Mouse (Mus musculus) cerebellum, adult 18-20 months (tissue): ENCODE results near the gene Kdm7a.

Experiments
- DNase-seq, 2 experiments: peaks; one replicate each; pipeline ENCODE4 v3.0.0; 2021

Gene Kdm7a

GRCm38 (mm10) chr6:39205650-39206580 is 674 bp downstream of the Kdm7a start:
- peak in 1 of 2 experiments; percentile 35 for DNase-seq

- peak; percentile 58 to 62 for DNase-seq
These were observed 1.4 kb downstream of the Kdm7a start for GRCm38 (mm10) chr6:39205064-39205649.

GRCm38 (mm10) chr6:39204444-39204843 is 2.1 kb downstream of the Kdm7a start:
- no peak for DNase-seq

GRCm38 (mm10) chr6:39203236-39203635 is 3.4 kb downstream of the Kdm7a start:
- DNase-seq = no peak

- DNase-seq = no peak
These were observed 13.6 kb downstream of the Kdm7a start for GRCm38 (mm10) chr6:39193006-39193405.

- no peak for DNase-seq
These were observed 15.1 kb downstream of the Kdm7a start for GRCm38 (mm10) chr6:39191518-39191917.

GRCm38 (mm10) chr6:39187227-39187626 is 19.4 kb downstream of the Kdm7a start:
- DNase-seq = peak; percentile 12 to 21

- no peak for DNase-seq
These were observed 37.5 kb downstream of the Kdm7a start for GRCm38 (mm10) chr6:39169089-39169488.

- DNase-seq = no peak
These were observed 41.7 kb downstream of the Kdm7a start for GRCm38 (mm10) chr6:39164891-39165290.

- DNase-seq = no peak
These were observed 44.6 kb downstream of the Kdm7a start for GRCm38 (mm10) chr6:39161975-39162374.

GRCm38 (mm10) chr6:39146041-39146440 is 60.5 kb downstream of the Kdm7a start:
- DNase-seq = peak; percentile 10 to 17

- no peak for DNase-seq
These were observed 74.0 kb downstream of the Kdm7a start for GRCm38 (mm10) chr6:39132556-39132955.

- DNase-seq = no peak
These were observed 75.1 kb downstream of the Kdm7a start for GRCm38 (mm10) chr6:39131480-39131879.

GRCm38 (mm10) chr6:39124719-39125118 is 81.9 kb downstream of the Kdm7a start:
- DNase-seq = no peak

GRCm38 (mm10) chr6:39120685-39121084 is 85.9 kb downstream of the Kdm7a start:
- DNase-seq = no peak

GRCm38 (mm10) chr6:39118456-39118881 is 88.1 kb downstream of the Kdm7a start:
- peak in 1 of 2 experiments; percentile 42 for DNase-seq

GRCm38 (mm10) chr6:39117584-39118455 is 88.8 kb downstream of the Kdm7a start, which contains the start of gene Parp12:
TSS of gene Parp12 (minus strand) at chr6:39118349.
- peak; percentile 38 to 59 for DNase-seq

GRCm38 (mm10) chr6:39115438-39115837 is 91.2 kb downstream of the Kdm7a start:
- DNase-seq = no peak

- peak; percentile 56 to 67 for DNase-seq
These were observed 93.4 kb downstream of the Kdm7a start for GRCm38 (mm10) chr6:39113141-39113540.

GRCm38 (mm10) chr6:39112701-39113100 is 93.9 kb downstream of the Kdm7a start:
- DNase-seq = no peak

- DNase-seq = no peak
These were observed 99.8 kb downstream of the Kdm7a start for GRCm38 (mm10) chr6:39106812-39107211.

GRCm38 (mm10) chr6:39104631-39105030 is 102.0 kb downstream of the Kdm7a start:
- no peak for DNase-seq
